In genomic region chr13:102202301-102202700, GRCm38 (mm10) we compare ENCODE assay signal across 20 mouse cellular contexts.
DNase-seq lines count a peak whose midpoint lies in the region; ATAC-seq and TF ChIP-seq lines count a peak whose summit lies in the region.
"Had no signal": no experiment of that assay in that cellular context is flagged by ENCODE, and none has a peak within 500 bp of the region (broad histone marks: within the 10 kb centered on the region; RNA-seq: fewer than 3 reads in every experiment).

No protein-coding gene starts in this region.

- no peaks in the 10 kb centered on the region for H3K4me1 ChIP-seq in CH12.LX (ENCODE audit: control insufficient read depth in 1 of 2, insufficient read depth in 2 of 2)
- no peaks in the 10 kb centered on the region for H3K4me1 ChIP-seq in forebrain, embryonic 13.5 days

- dilution Hi-C loops in CH12.LX (cut with MboI; ENCODE audit: extremely low pct_ligation_motif_present, extremely low pct_unique_long_range_greater_than_20kb, low sequenced_read_pairs) = no loop called here

- no peak overlapping the region for H3K4me2 ChIP-seq in CH12.LX (ENCODE audit: insufficient read depth, low read depth, poor library complexity, severe bottlenecking)
- no peak overlapping the region for H3K4me2 ChIP-seq in forebrain, embryonic 13.5 days

- no peaks in the 10 kb centered on the region for H3K27me3 ChIP-seq in CH12.LX (replicated peaks)
- H3K27me3 ChIP-seq in forebrain, embryonic 13.5 days = no peaks in the 10 kb centered on the region
- H3K27me3 ChIP-seq: Patski had no signal

- TF ChIP-seq EP300 in CH12.LX (IDR thresholded peaks at IDR 0.05; ENCODE audit: low read length) = no peak

- TF ChIP-seq POLR2A in CH12.LX (IDR thresholded peaks at IDR 0.05; ENCODE audit: low read depth, low read length) = no peak

- in situ Hi-C loops in CH12.LX (cut with MboI; ENCODE audit: low pct_ligation_motif_present, low pct_unique_long_range_greater_than_20kb, low sequenced_read_pairs) = no loop called here

- no peak overlapping the region for H3K27ac ChIP-seq in CH12.LX (ENCODE audit: insufficient read depth, low read depth)
- H3K27ac ChIP-seq in forebrain, embryonic 13.5 days = no peak overlapping the region

- H3K36me3 ChIP-seq in CH12.LX (replicated peaks in 1 of 2; ENCODE audit: control insufficient read depth in 1 of 2, insufficient read depth in 1 of 2, low read length in 1 of 2) = no peaks in the 10 kb centered on the region
- no peaks in the 10 kb centered on the region for H3K36me3 ChIP-seq in forebrain, embryonic 13.5 days (ENCODE audit: poor library complexity, severe bottlenecking)
- H3K36me3 ChIP-seq: G1E had no signal

- 94% methylated on average over 1 of the region's 1 CpGs for WGBS in forebrain, embryonic 13.5 days

- no peaks in the 10 kb centered on the region for H3K79me2 ChIP-seq in CH12.LX (replicated peaks; ENCODE audit: control insufficient read depth, extremely low read depth, insufficient read depth, poor library complexity, severe bottlenecking)

- ATAC-seq in forebrain, embryonic 13.5 days = no peak
- ATAC-seq: activated CD4-positive, CD25-positive, alpha-beta regulatory T cell, adult 4 months; CD4-positive, CD25-positive, alpha-beta regulatory T cell, adult 4 months; Patski had no signal

- H3K4me3 ChIP-seq in CH12.LX (replicated peaks in 1 of 3; ENCODE audit: low read depth in 2 of 3, low read length in 2 of 3, poor library complexity in 1 of 3) = no peak overlapping the region
- no peak overlapping the region for H3K4me3 ChIP-seq in forebrain, embryonic 13.5 days

- no peaks in the 10 kb centered on the region for H3K9me3 ChIP-seq in CH12.LX (replicated peaks; ENCODE audit: low read length)
- H3K9me3 ChIP-seq in forebrain, embryonic 13.5 days (replicated peaks) = no peaks in the 10 kb centered on the region
- H3K9me3 ChIP-seq: G1E had no signal

- TF ChIP-seq CTCF in CH12.LX (conservative IDR thresholded peaks at IDR 0.05 in 1 of 2, IDR thresholded peaks at IDR 0.05 in 1 of 2; ENCODE audit: low read depth in 2 of 2, low read length in 2 of 2) = no peak

- H3K9ac ChIP-seq in CH12.LX (ENCODE audit: insufficient read depth, low read depth) = no peak overlapping the region
- H3K9ac ChIP-seq in forebrain, embryonic 13.5 days = no peak overlapping the region

- no peak for TF ChIP-seq RAD21 in CH12.LX (IDR thresholded peaks at IDR 0.05; ENCODE audit: low read depth, low read length)

- DNase-seq in 416B (ENCODE audit: low read depth) (peak; percentile 91), CH12.LX (ENCODE audit: extremely low read depth) (peak; percentile 15)
- DNase-seq in cerebellum, postnatal 4 days (ENCODE audit: low spot score in 2 of 2) = no peak
- DNase-seq: adrenal gland, adult 2 months; adrenal gland, adult 8-10 months; adrenal gland, postnatal 10 days; adrenal gland, postnatal 14 days; adrenal gland, postnatal 25 days; adrenal gland, postnatal 36 days; B cell, adult 2 months; cerebellum, adult 11 months; cerebellum, adult 11-12 months; cerebellum, adult 18-20 months; cerebellum, adult 2 months; cerebellum, adult 8-10 months had no signal

TF ChIP-seq in CH12.LX, 34 proteins besides CTCF, POLR2A, EP300 and RAD21:
- TF ChIP-seq E2F4 (IDR thresholded peaks at IDR 0.05; ENCODE audit: insufficient replicate concordance, low read depth, low read length) = no peak
- no peak for TF ChIP-seq BHLHE40 (IDR thresholded peaks at IDR 0.05; ENCODE audit: low read depth, low read length)
- no peak for TF ChIP-seq CHD1 (IDR thresholded peaks at IDR 0.05; ENCODE audit: low read depth, low read length)
- no peak for TF ChIP-seq MAFK (IDR thresholded peaks at IDR 0.05; ENCODE audit: insufficient replicate concordance, low read length)
- no peak for TF ChIP-seq MAX (IDR thresholded peaks at IDR 0.05; ENCODE audit: low read length)
- TF ChIP-seq USF2 (conservative IDR thresholded peaks at IDR 0.05; ENCODE audit: low read depth, low read length) = no peak
- no peak for TF ChIP-seq MEF2A (IDR thresholded peaks at IDR 0.05; ENCODE audit: borderline replicate concordance, low read depth, low read length)

Comparison
In these comparisons a context has a peak if more than half of its experiments do, and no peak if none do; other contexts are left out.
1. DNase-seq: peak in 416B (single experiment) and CH12.LX (single experiment); none in cerebellum, postnatal 4 days (0 of 2).